Mouse (Mus musculus): ENCODE measurements around the gene Pde6h.

DNA sequence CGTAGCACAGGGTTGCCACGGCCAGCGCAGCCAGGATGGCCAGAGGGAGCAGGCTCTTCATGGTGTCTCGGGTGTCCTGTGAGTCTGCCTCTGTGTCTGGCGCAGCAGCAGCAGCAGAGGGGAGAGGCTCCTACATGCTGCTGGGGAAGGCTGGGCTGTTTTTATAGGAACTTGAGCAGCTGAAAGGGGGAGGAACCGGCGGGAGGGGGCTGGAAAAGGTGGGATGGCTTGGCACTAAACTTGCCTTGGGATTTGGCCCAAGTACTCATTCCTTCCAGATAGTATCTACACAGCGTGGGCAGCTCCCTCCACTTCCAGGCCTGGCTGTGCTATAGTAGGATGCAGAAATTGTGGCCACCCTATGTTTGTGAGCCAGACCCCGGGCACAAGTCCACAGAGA is 48.0 kb upstream of the Pde6h start, which contains the start of gene Mgp:
- TF ChIP-seq POLR2A (IDR thresholded peaks at IDR 0.05; ENCODE audit: control insufficient read depth, low read depth, low read length): peak; percentile 45; the same call in 1 of the 2 replicates
- no peak for TF ChIP-seq CTCF (IDR thresholded peaks at IDR 0.05; ENCODE audit: control insufficient read depth, insufficient read depth, insufficient replicate concordance, low read depth, low read length)

All from testis, adult 2 months (tissue).